Mouse (Mus musculus): ENCODE data around the gene Hnrnpc.

Hnrnpc gene

DNA sequence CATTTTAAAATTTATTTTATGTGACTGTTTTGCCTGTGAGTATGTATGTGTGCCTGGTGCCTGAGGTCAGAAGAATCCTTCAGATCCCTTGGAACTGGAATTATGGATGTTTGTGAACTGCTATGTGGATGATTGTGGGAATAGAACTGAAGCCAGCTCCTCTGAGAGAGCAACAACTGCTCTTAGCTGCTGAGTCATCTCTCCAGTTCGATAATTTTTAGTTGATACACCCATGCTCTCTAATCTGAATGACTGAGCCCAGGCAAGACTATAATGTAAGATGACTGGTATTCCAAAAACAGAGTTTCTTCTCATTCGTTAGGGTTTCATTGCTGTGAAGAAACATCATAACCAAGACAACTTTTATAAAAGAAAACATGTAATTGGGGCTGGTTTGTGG lies 79.7 kb downstream of the Hnrnpc start:
- no peak for DNase-seq (ENCODE audit: low read depth, low spot score)

Measured in skeletal muscle tissue, adult 2 months (tissue).